Mouse (Mus musculus) thymus, adult 2 months (tissue): ENCODE data around the gene Pgap3.

ENCODE experiments used
- CTCF ChIP-seq: fragments of 200-500 bp; IDR thresholded peaks from 2 replicates; pipeline ENCODE4 v1.5.1; 2012; ENCODE audit warnings: mild to moderate bottlenecking, control low read depth, low read length, moderate library complexity, borderline replicate concordance; ENCODE audit not compliant: control insufficient read depth, poor library complexity, insufficient read depth; ENCODE audit errors: extremely low read depth
- POLR2A ChIP-seq: fragments of 200-500 bp; IDR thresholded peaks from 2 replicates; pipeline ENCODE4 v1.6.1; 2012; ENCODE audit warnings: mild to moderate bottlenecking, low read length, control low read depth, moderate library complexity; ENCODE audit not compliant: control insufficient read depth, poor library complexity, insufficient read depth; ENCODE audit errors: extremely low read depth

DNA sequence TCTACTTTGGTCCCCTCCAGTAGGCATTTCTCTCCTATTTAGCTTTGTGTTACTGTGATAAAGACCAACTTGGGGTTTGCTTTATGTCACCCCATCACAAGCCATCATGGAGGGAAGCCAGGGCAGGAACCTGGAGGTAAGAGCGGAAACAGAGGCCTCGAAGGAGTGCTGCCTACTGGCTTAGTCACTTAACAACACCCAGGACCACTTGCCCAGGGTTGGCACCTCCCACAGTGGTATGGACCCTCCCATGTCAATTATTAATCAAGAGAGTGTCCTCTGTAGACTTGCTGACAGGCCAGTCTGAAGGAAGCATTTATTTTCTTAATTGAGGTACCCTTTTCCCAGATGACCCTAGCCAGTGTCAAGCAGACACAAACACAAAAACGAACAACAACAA is 526 bp upstream of the Pgap3 start:
- TF ChIP-seq POLR2A (no peak), CTCF (no peak)
